Mouse (Mus musculus) MEL (cell line): Measurements from ENCODE around the gene Ptpa. TPM values are rescaled to one million over a fixed set of nuclear protein-coding genes. Genes with fewer than 3 reads are reported as not detected.

Experiments
- DNase-seq: peaks from one replicate; pipeline ENCODE4 v3.0.0; 2011; ENCODE audit warnings: low read depth, low spot score
- H3K27ac ChIP-seq: 2 replicates; pipeline ENCODE4 v1.5.1; 2012; ENCODE audit warnings: low read depth, mild to moderate bottlenecking, control low read depth, low read length, moderate library complexity; ENCODE audit not compliant: control insufficient read depth
- H3K27me3 ChIP-seq, 2 experiments: fragments of 150-350 bp in 1 of 2; sonication (generic) in 1 of 2; 2 replicates each; pipeline ENCODE4 v1.6.1; 2012; ENCODE audit warnings: low read length in 2 of 2, mild to moderate bottlenecking in 2 of 2, improper control_type of control experiment in 1 of 2, moderate library complexity in 1 of 2; ENCODE audit not compliant: insufficient read depth in 2 of 2, control insufficient read depth in 1 of 2
- H3K36me3 ChIP-seq, 2 experiments: 2 replicates each; pipeline ENCODE4 v1.6.1; 2012 to 2014; ENCODE audit warnings: low read length in 2 of 2, improper control_type of control experiment in 1 of 2, inconsistent platforms in 1 of 2, mild to moderate bottlenecking in 1 of 2; ENCODE audit not compliant: insufficient read depth in 2 of 2, control insufficient read depth in 1 of 2
- H3K4me1 ChIP-seq, 2 experiments: fragments of 150-350 bp in 1 of 2; sonication (generic) in 1 of 2; 2 replicates each; pipeline ENCODE4 v1.6.1; 2012; ENCODE audit warnings: low read length in 2 of 2, improper control_type of control experiment in 1 of 2, mild to moderate bottlenecking in 1 of 2; ENCODE audit not compliant: insufficient read depth in 2 of 2, control insufficient read depth in 1 of 2
- H3K4me3 ChIP-seq, 2 experiments: fragments of 150-350 bp in 1 of 2; sonication (generic) in 1 of 2; 2 replicates each; pipeline ENCODE4 v1.5.1; 2012; ENCODE audit warnings: low read depth in 2 of 2, low read length in 2 of 2, mild to moderate bottlenecking in 2 of 2, moderate library complexity in 2 of 2, control low read depth in 1 of 2, improper control_type of control experiment in 1 of 2; ENCODE audit not compliant: control insufficient read depth in 1 of 2, insufficient read depth in 1 of 2
- H3K79me2 ChIP-seq: 2 replicates; pipeline ENCODE4 v1.6.1; 2012; ENCODE audit warnings: mild to moderate bottlenecking, low read length, moderate library complexity; ENCODE audit not compliant: control insufficient read depth, poor library complexity, insufficient read depth
- H3K9ac ChIP-seq: 2 replicates; pipeline ENCODE4 v1.6.1; 2012; ENCODE audit warnings: low read depth, mild to moderate bottlenecking, control low read depth, low read length, moderate library complexity; ENCODE audit not compliant: control insufficient read depth, poor library complexity, severe bottlenecking
- H3K9me3 ChIP-seq: fragments of 150-350 bp; sonication (generic); replicated peaks from 2 replicates; pipeline ENCODE4 v1.6.1; 2012; ENCODE audit warnings: mild to moderate bottlenecking, low read length, improper control_type of control experiment, moderate library complexity; ENCODE audit not compliant: insufficient read depth
- BHLHE40 ChIP-seq: IDR thresholded peaks from 2 replicates; pipeline ENCODE4 v1.6.1; 2012; ENCODE audit warnings: low read depth, mild to moderate bottlenecking, inconsistent platforms, low read length, improper control_type of control experiment, borderline replicate concordance
- CHD2 ChIP-seq: IDR thresholded peaks from 2 replicates; pipeline ENCODE4 v1.6.1; 2011; ENCODE audit warnings: low read length, improper control_type of control experiment
- E2F4 ChIP-seq: IDR thresholded peaks from 2 replicates; pipeline ENCODE4 v1.6.1; 2011; ENCODE audit warnings: low read depth, low read length, improper control_type of control experiment, borderline replicate concordance
- ELF1 ChIP-seq: IDR thresholded peaks from 2 replicates; pipeline ENCODE4 v1.6.1; 2014; ENCODE audit warnings: low read depth, mild to moderate bottlenecking, inconsistent platforms, low read length, improper control_type of control experiment, moderate library complexity
- EP300 ChIP-seq, 2 experiments: IDR thresholded peaks; 2 replicates each; pipeline ENCODE4 v1.6.1; 2011; ENCODE audit warnings: improper control_type of control experiment in 2 of 2, low read length in 2 of 2, low read depth in 1 of 2, mild to moderate bottlenecking in 1 of 2
- GATA1 ChIP-seq: IDR thresholded peaks from 2 replicates; pipeline ENCODE4 v1.6.1; 2011; ENCODE audit warnings: low read depth, low read length, improper control_type of control experiment
- HCFC1 ChIP-seq: IDR thresholded peaks from 2 replicates; pipeline ENCODE4 v1.6.1; 2012; ENCODE audit warnings: low read depth, mild to moderate bottlenecking, inconsistent platforms, low read length, improper control_type of control experiment, moderate library complexity
- JUND ChIP-seq: IDR thresholded peaks from 2 replicates; pipeline ENCODE4 v1.6.1; 2011; ENCODE audit warnings: low read depth, mild to moderate bottlenecking, improper control_type of control experiment, low read length
- KAT2A ChIP-seq: conservative IDR thresholded peaks from 2 replicates; pipeline ENCODE4 v1.6.1; 2012; ENCODE audit warnings: low read depth, low read length, improper control_type of control experiment, inconsistent platforms
- MAX ChIP-seq: IDR thresholded peaks from 2 replicates; pipeline ENCODE4 v1.6.1; 2011; ENCODE audit warnings: low read length, improper control_type of control experiment
- MEF2A ChIP-seq: IDR thresholded peaks from 2 replicates; pipeline ENCODE4 v1.6.1; 2014; ENCODE audit warnings: low read depth, mild to moderate bottlenecking, inconsistent platforms, low read length, improper control_type of control experiment; ENCODE audit not compliant: poor library complexity, insufficient replicate concordance, severe bottlenecking; ENCODE audit errors: extremely low read depth
- MXI1 ChIP-seq: IDR thresholded peaks from 2 replicates; pipeline ENCODE4 v1.6.1; 2011; ENCODE audit warnings: mild to moderate bottlenecking, low read depth, low read length, improper control_type of control experiment
- MYC ChIP-seq: IDR thresholded peaks from 2 replicates; pipeline ENCODE4 v1.6.1; 2011; ENCODE audit warnings: low read depth, mild to moderate bottlenecking, low read length, improper control_type of control experiment, moderate library complexity
- NRF1 ChIP-seq: IDR thresholded peaks from 2 replicates; pipeline ENCODE4 v1.6.1; 2014; ENCODE audit warnings: low read depth, mild to moderate bottlenecking, inconsistent platforms, low read length, improper control_type of control experiment, moderate library complexity; ENCODE audit not compliant: poor library complexity, insufficient read depth, severe bottlenecking
- POLR2A ChIP-seq, 2 experiments: IDR thresholded peaks; 2 replicates each; pipeline ENCODE4 v1.6.1; 2011 to 2012; ENCODE audit warnings: low read length in 2 of 2, mild to moderate bottlenecking in 2 of 2, control low read depth in 1 of 2, improper control_type of control experiment in 1 of 2, low read depth in 1 of 2, moderate library complexity in 1 of 2; ENCODE audit not compliant: control insufficient read depth in 1 of 2, insufficient read depth in 1 of 2, poor library complexity in 1 of 2
- POLR2AphosphoS2 ChIP-seq: IDR thresholded peaks from 2 replicates; pipeline ENCODE4 v1.6.1; 2011; ENCODE audit warnings: low read length, improper control_type of control experiment
- RAD21 ChIP-seq: IDR thresholded peaks from 2 replicates; pipeline ENCODE4 v1.6.1; 2011; ENCODE audit warnings: mild to moderate bottlenecking, low read depth, low read length, improper control_type of control experiment
- RCOR1 ChIP-seq: IDR thresholded peaks from 2 replicates; pipeline ENCODE4 v1.6.1; 2012; ENCODE audit warnings: low read depth, mild to moderate bottlenecking, inconsistent platforms, low read length, improper control_type of control experiment
- SIN3A ChIP-seq: IDR thresholded peaks from 2 replicates; pipeline ENCODE4 v1.6.1; 2012; ENCODE audit warnings: low read length, improper control_type of control experiment, inconsistent platforms
- TBP ChIP-seq: IDR thresholded peaks from 2 replicates; pipeline ENCODE4 v1.8.0; 2011; ENCODE audit warnings: low read depth, low read length, improper control_type of control experiment
- ZMIZ1 ChIP-seq: IDR thresholded peaks from 2 replicates; pipeline ENCODE4 v1.6.1; 2012; ENCODE audit warnings: low read depth, mild to moderate bottlenecking, inconsistent platforms, low read length, improper control_type of control experiment, moderate library complexity
- polyA plus RNA-seq, 2 experiments: library from polyadenylated mRNA; stranded (reverse) in 1 of 2; unstranded in 1 of 2; fragments of >175 nt in 1 of 2; fragments of >200 nt in 1 of 2; gene quantifications; 2 replicates each; pipeline versions ENCODE4 v1.2.1 to v1.2.4; 2012; ENCODE audit warnings: low replicate concordance in 2 of 2, low read depth in 1 of 2; ENCODE audit not compliant: insufficient read length in 2 of 2, insufficient read depth in 1 of 2, missing spikeins in 1 of 2
- total RNA-seq: library from RNA; depleted of rRNA; stranded (reverse); fragments of 300-350 nt; gene quantifications from 2 replicates; pipeline ENCODE4 v1.2.3, GENCODE M21; 2012

The Ptpa gene
- total and polyA plus RNA-seq, 3 experiments: 159 to 382 TPM; not detected in 1

DNA sequence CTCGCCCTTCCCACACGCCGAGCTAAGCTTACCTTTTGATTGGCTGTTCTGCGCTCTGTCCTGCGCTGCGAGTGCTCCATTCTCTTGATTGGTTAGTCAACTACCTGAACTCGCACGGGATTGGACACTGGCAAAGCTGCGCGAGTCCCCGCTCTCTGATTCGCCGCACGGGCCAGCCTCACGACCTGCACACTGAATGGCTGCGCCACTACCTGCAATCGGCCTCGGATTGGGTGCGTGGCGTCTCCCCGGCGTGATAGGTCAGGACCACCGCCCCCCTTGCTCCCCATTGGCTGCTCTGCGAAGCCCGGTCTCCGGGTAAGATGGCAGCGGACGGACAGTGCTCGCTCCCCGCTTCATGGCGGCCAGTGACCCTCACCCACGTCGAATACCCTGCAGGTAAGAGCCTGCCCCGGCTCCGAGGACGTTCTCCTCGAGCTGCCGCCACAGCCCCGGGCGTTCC, 23.7 kb upstream of the Ptpa start, which contains the start of gene Dolpp1:
Dolpp1 (plus strand) TSS at position 141 of the 463 bp plus-strand sequence.
- Histone ChIP-seq H3K79me2 (peaks cover 11% of the 10 kb centered on the region), H3K4me1 (peaks cover 0 to 6% of the 10 kb centered on the region in 2 experiments; a peak in 2 of 4 replicates), H3K9ac (peak within 1 kb of the TSS; percentile 89), H3K4me3 (peak within 1 kb of the TSS; percentile 77 to 83), H3K27me3 (no peaks in the 10 kb centered on the region), H3K27ac (peak within 1 kb of the TSS; percentile 66), H3K9me3 (no peaks in the 10 kb centered on the region), H3K36me3 (peaks cover 0 to 3% of the 10 kb centered on the region in 2 experiments; a peak in 2 of 4 replicates)
- TF ChIP-seq MAX (no peak), MXI1 (peak; percentile 71; the same call in 1 of the 2 replicates), BHLHE40 (no peak), NRF1 (peak; percentile 57; the same call in 1 of the 2 replicates), POLR2AphosphoS2 (peak; percentile 62; the same call in 1 of the 2 replicates), HCFC1 (peak; percentile 67; the same call in 1 of the 2 replicates), KAT2A (no peak; the same call in 1 of the 2 replicates), ELF1 (0 out of 2 replicates have a peak, but pooled peaks have one; percentile 29), TBP (peak; percentile 49; the same call in 1 of the 2 replicates), ZMIZ1 (no peak), MYC (no peak), CHD2 (peak; percentile 90), RCOR1 (no peak), SIN3A (peak; percentile 61; the same call in 1 of the 2 replicates), GATA1 (0 out of 2 replicates have a peak, but pooled peaks have one; percentile 19), RAD21 (no peak), EP300 (IDR thresholded peaks at IDR 0.05; ENCODE audit: low read depth in 1 of 2, low read length in 2 of 2) (no peak), E2F4 (no peak), JUND (no peak), MEF2A (no peak), POLR2A (IDR thresholded peaks at IDR 0.05; ENCODE audit: control insufficient read depth in 1 of 2, insufficient read depth in 1 of 2, low read depth in 1 of 2, low read length in 2 of 2, poor library complexity in 1 of 2) (peak; percentile 49 to 66; a peak in 1 of 4 replicates)
- peak; percentile 99 for DNase-seq
